Mouse (Mus musculus) c-Kit-positive CD71-positive TER-119-negative erythroid progenitor cells, embryonic 14.5 days (primary cell): Measurements from ENCODE around the gene Iqgap1.

Source experiments
- DNase-seq: peaks from one replicate; pipeline ENCODE4 v3.0.0-alpha.2; 2013; ENCODE audit warnings: low read depth

The Iqgap1 gene

GRCm38 (mm10) chr7:80802412-80803160 is 23.2 kb downstream of the Iqgap1 start:
- peak; percentile 40 for DNase-seq

- DNase-seq = no peak
These were observed 26.5 kb downstream of the Iqgap1 start for GRCm38 (mm10) chr7:80799307-80799706.

- DNase-seq = no peak
These were observed 28.8 kb downstream of the Iqgap1 start for GRCm38 (mm10) chr7:80796805-80797567.

- DNase-seq = no peak
These were observed 29.5 kb downstream of the Iqgap1 start for GRCm38 (mm10) chr7:80796258-80796657.

- DNase-seq = no peak
These were observed 36.2 kb downstream of the Iqgap1 start for GRCm38 (mm10) chr7:80789534-80789933.

GRCm38 (mm10) chr7:80789061-80789460 is 36.7 kb downstream of the Iqgap1 start:
- DNase-seq = no peak

GRCm38 (mm10) chr7:80788002-80788401 is 37.8 kb downstream of the Iqgap1 start:
- DNase-seq = no peak

- DNase-seq = no peak
These were observed 39.0 kb downstream of the Iqgap1 start for GRCm38 (mm10) chr7:80786746-80787145.

GRCm38 (mm10) chr7:80783841-80784240 is 41.9 kb downstream of the Iqgap1 start:
- no peak for DNase-seq

GRCm38 (mm10) chr7:80782155-80783109 is 43.3 kb downstream of the Iqgap1 start:
- no peak for DNase-seq

- no peak for DNase-seq
These were observed 44.2 kb downstream of the Iqgap1 start for GRCm38 (mm10) chr7:80781444-80782120.

GRCm38 (mm10) chr7:80778958-80779669 is 46.7 kb downstream of the Iqgap1 start:
- DNase-seq = peak; percentile 61

- no peak for DNase-seq
These were observed 47.4 kb downstream of the Iqgap1 start for GRCm38 (mm10) chr7:80778376-80778775.

GRCm38 (mm10) chr7:80777151-80777550 is 48.6 kb downstream of the Iqgap1 start:
- DNase-seq = no peak

GRCm38 (mm10) chr7:80776090-80776489 is 49.7 kb downstream of the Iqgap1 start:
- DNase-seq = no peak

- no peak for DNase-seq
These were observed 50.3 kb downstream of the Iqgap1 start for GRCm38 (mm10) chr7:80775448-80775904.

GRCm38 (mm10) chr7:80774615-80775447 is 50.9 kb downstream of the Iqgap1 start:
- no peak for DNase-seq

- no peak for DNase-seq
These were observed 51.8 kb downstream of the Iqgap1 start for GRCm38 (mm10) chr7:80773834-80774614.

GRCm38 (mm10) chr7:80770466-80770865 is 55.3 kb downstream of the Iqgap1 start:
- DNase-seq = no peak
